Mouse (Mus musculus) heart, adult 8-10 months (tissue): ENCODE measurements around the gene Maml2. TPM values are rescaled to one million over a fixed set of nuclear protein-coding genes. Genes with fewer than 3 reads are reported as not detected.

ENCODE experiments used
- DNase-seq: peaks from one replicate; pipeline ENCODE4 v3.0.0; 2022; ENCODE audit warnings: low spot score
- total RNA-seq, 4 experiments: library from RNA; stranded (reverse); gene quantifications; 2 replicates each; pipeline ENCODE4 v1.2.4; 2022

Maml2 gene
- total RNA-seq, 4 experiments from 2014 or later = 5.0 to 6.1 (median 5.2) TPM

- no peak for DNase-seq
Measured at GRCm38 (mm10) chr9:13525561-13526255, 228.0 kb downstream of the Maml2 start.

DNA sequence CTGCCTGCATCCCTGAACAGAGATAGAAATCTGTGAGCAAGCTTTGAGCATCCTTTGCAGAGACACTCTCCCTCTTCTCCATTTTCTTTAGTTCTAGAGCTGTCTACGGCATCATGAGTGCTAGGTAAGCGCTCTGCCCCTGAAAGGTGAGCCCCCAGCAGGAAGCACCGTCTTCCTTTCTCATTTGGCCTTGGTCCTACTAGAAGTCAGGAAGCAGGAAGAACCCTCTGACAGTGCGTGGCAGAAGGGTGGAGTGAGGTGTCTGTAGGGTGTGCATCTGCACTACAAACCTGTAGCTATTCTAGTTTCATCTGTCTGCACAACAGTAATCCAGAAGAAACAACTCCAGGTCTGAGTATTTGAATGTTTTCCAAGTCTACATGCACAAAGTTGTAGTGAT is 232.8 kb downstream of the Maml2 start:
- DNase-seq = no peak

DNA sequence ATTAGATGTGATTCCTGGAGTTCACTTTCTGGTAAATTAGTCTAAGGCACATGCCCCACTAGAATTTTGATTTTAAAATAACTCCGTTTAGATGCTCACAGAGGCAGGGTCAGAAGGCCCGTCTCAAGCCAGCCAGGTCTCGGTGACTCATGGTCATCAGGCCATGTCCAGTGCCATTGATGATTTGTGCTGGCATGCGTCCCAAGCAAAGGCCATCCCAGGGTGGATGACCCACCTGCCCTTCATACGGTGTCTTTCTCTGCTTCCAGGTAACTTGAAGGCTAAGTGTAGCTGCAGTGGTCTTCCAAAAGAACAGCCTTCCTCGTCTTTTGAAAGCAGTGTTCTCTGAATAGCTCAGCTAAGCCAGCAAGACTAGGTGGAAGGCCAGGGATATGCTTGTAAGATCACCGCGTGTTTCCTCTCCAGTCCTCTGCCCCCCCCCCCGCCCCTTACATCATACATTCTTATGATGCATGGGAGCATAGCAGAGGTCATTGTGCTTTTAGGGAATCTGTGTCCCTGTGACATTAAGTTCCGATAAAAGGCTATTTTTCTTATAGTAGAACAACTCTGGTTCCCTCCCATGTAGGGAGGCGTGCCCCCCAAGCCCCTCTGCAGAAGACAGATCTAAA is 235.4 kb downstream of the Maml2 start:
- no peak for DNase-seq

DNA sequence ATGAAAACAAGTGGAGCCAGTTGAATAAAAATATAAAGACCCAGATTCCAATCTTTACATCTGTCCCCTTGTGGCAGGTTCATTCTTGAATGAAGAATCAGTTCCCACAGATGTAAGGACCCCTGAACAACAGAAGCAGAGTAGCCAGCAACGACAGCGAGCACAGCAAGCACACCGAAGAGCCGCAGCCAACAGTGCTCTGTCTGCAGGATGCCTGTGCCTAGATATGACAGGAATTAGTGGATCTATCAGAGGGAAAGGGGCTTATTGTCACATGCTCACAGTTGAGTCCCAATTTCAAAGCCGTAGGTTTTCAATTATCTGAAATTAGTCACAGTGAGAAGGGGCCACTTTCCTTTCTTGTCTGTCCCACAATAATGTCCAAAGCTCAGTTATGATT is 238.0 kb downstream of the Maml2 start:
- no peak for DNase-seq

DNA sequence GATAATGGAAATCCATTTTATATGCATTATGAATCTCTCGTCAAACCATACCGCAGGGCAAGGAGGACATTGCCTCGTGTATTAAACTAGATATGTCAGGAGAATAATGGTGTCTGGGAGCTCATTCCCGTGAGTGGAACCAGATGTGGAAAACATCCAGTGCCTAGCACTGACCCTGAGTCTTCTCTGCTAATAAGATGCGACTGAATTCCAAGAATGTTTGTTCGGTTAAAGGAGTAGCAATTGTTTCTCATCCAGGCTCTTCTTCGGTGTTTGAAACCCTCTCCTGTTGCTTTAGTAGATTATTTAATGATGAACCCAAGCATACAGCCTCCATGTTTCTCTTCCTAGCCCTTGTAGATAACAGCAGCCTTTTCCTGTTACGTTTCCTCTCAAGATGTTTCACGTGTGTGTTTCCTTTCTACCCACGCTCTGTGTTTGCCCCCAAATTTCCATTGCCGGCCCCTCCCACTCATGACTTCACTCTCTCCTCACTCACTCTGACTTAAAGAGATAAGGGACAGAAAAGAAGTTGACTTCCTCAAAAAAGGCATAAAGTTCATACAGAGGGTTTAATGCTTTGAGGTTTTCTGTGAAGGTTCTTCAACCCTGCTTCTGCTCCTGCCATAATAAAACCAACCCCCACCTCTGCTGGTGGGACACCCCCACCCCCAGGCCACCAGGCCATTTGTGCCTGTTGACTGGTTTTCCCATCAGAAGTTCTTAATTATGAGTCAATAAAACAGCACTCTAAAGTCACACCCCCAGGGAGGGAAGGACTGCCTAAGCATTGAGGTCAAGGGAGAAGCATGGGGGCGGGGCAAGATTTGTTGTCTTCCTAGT is 238.9 kb downstream of the Maml2 start:
- DNase-seq = peak; percentile 44

DNA sequence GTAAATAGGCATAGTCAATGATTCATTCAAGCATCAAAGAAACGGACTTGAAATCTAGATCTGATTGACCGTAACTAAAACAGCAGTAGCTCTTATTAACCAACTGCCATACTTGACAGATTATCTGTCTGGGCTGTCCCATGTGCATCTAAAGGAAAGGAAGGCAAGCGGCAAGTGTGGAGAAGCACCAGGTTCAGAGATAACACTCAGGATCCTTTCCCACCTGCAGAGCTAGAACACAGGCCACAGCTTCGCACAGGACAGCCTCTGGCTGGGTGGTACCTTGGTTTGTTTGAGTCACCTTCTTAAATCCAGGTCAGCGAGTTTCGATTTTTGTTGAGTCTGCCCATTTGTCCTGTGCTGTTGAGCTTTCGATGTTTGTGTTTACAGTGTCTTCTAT is 240.4 kb downstream of the Maml2 start:
- no peak for DNase-seq

DNA sequence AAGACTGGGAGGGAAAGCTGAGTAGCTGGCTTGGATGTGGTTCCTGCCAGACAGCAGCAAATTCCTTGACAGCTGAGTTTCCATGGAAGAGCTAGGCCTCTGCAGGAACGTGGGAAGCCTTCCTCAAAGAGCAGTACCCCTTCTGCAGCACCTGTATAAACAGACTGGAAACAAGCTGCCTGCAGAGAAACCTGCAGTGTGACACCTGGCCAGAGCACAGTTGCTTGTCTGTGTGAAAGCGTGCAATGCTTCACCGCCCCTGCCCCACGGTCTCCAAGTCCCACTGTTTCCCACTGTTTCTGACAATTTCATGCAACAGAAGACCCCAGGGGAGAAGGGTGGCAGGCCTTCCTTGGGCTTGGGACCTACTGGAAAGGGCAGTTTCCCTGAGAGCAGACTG is 241.8 kb downstream of the Maml2 start:
- DNase-seq = no peak

DNA sequence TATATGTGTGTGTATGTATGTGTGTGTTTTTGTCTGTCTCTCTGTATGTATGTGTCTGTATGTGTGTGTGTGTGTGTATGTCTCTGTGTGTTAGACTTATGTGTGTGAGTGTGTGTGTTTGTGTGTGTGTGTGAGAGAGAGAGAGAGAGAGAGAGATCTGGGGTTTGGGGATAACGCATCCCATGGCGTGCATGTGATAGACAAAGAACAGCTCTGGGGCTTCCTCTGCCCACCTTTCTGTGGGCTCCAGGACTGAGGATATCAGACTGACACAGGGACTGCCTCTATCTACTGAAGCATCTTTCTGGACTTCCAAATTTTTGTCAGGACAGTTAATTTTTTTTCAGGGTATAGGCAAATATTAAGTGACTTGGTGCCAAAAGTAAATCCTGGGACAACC is 242.5 kb downstream of the Maml2 start:
- DNase-seq = no peak

- no peak for DNase-seq
Measured at GRCm38 (mm10) chr9:13540781-13541180, 243.0 kb downstream of the Maml2 start.

DNA sequence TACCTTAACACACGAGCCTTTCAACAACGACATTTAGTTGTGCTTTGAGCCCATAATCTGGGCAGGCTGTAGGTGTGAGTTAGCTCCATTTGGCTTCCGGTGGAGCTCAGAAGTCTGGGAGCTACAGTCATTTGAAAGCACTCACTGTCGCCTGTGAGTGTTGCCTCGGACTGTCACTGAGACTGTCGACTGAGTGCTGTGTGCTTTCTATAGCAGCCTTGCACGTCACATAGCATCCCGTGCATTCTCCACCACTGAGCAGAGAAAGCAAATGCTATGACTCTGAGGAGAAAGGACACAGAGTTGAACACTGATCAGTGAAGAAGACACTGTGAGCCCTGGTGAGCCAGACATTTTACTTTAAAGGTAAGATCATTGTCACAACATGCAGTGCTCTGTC is 245.4 kb downstream of the Maml2 start:
- no peak for DNase-seq

GRCm38 (mm10) chr9:13544133-13544532 is 246.4 kb downstream of the Maml2 start:
- DNase-seq = no peak

DNA sequence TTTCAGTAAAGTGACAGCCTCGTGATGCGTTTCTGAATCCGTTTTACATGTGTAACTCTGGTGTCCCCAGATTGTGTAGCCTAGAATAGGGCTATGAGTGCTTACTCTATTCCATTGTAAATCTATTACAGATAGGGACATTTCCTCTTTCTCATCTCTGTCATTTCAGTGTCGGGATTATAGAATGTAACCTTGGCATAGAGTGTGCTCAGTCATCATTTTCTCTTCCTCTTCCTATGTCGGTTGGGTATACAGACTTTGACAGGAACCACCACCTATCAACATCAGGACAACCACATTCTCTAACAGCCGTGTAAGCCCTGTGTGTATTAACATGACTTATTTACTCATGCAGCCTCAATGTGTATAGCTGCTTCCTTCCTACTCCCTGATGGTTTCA is 248.0 kb downstream of the Maml2 start:
- no peak for DNase-seq

- DNase-seq = no peak
Measured at GRCm38 (mm10) chr9:13549911-13550310, 252.2 kb downstream of the Maml2 start.

DNA sequence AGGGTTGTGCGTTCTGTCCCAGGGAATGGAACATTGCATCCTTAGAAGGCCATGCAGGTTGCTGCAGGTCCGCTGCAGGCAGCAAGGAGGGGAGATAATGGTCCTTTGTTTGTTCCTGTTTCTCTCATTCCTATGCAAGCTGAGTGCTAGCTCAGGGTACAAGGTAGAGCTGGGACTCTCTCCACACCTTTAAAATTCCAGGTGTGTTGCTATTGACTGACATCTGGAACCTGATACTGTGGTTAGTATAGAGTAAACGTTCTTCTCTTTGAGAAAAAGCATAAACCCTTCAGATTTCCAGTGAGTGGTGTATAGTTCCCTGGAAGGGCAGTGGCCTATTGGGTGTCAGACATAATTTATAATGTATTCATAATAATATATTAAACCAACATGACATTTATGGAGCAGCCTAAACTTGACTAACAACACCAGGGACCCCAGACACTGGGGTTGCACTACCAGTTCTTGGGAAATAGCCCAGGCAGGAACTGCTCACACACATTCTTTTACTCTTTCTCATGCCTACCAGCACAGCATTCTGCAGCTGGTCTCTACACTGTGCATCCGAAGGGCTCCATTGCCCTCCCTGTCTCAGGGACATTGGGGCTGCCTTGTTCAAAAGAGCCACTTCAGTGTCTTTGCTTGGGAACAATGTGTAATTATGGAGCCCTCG is 254.8 kb downstream of the Maml2 start:
- no peak for DNase-seq

- DNase-seq = no peak
Measured at GRCm38 (mm10) chr9:13554773-13555172, 257.0 kb downstream of the Maml2 start.

DNA sequence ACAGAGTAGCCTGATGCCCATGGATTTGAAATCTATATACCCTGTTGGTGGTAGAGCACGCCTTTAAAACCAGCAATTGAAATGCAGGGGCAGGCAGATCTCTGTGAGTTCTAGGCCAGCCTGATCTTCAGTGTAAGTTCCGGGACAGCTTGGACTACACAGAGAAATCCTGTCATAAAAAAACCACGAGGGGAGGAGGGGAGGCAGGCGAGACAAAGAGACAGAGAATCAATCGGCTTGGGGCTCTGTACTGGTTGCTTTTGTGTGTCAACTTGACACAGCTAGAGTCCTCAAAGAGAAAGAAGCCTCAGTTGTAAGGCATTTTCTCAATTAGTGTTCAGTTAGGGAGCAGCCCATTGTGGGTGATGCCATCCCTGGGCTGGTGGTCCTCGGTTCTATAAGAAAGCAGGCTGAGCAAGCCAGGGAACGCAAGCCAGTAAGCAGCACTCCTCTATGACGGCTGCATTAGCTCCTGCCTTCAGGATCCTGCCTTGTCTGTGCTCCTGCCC is 258.3 kb downstream of the Maml2 start:
- no peak for DNase-seq

DNA sequence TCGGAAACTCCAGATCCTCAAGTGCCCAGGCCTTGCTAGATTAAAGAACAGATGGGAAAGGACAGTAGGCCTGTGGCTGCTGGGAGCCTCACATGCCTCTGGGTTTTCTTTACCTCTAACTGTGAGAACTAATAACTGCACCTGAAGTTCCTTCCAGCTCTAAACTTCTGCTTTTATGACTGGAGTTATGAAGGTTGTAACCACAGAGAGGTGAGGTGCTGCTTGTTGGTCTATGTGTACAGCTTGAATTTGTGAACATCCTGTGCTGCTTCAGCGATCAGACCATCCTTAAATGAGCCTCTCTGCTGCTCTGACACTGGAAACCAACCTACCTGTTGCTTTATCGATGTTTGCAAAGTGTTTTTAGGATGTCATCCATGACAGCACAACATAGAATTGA is 258.9 kb downstream of the Maml2 start:
- DNase-seq = no peak

GRCm38 (mm10) chr9:13558811-13559372 is 261.1 kb downstream of the Maml2 start:
- no peak for DNase-seq

DNA sequence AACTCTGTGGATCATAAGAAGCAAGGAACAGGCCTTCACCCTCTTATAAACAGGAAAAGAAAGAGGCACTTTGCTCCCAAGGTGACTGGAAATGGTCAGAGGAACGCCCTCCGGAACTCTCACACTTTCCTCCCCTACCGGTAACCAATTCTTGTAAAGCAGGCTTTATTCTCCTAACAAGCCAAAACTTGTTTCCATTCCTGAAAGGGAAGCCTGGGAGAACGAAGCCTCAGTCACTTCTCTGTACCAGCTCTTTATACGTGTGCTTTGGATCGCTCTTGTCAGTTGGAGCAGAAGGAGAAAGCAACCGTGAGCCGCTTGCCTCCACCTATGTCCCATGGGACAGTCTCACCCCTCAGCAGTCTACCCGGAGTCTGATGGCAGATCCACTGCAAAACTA is 262.9 kb downstream of the Maml2 start:
- no peak for DNase-seq

DNA sequence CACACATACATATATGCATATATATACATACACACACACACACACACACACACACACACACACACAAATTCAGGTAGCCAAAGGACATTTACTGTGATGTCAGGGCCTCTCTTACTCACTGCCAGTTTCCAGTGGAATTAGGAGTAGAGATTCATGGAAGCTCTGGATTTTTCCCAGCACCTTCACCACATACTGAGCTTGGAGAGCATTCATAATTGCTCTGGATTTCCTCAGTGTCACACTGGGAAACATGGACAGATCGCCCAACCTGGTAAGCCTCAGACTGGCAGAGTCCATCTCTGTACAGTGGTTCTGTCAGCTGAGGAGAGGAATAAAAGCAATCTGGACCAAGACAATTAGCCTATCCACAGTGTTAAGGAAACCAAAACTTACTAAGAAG is 263.6 kb downstream of the Maml2 start:
- DNase-seq = no peak
